Mouse (Mus musculus): ENCODE measurements at regions not wholly inside any gene's neighbourhood (a gene's known extent, or its start where the extent isn't known, plus 50 kb on each side); places are given as distances from the start of the nearest gene placed in this dataset.
"Not testable (repeated sequence)": the region's sequence is repeated elsewhere in the genome, so short reads cannot be mapped to it uniquely, and the experiment has no call there.

GRCm38 (mm10) chrX:75734628-75735302 is 140.2 kb downstream of the Pls3 start:
- DNase-seq (ENCODE audit: low spot score), result peak; percentile 69

GRCm38 (mm10) chrX:75733651-75734050 is 141.3 kb downstream of the Pls3 start:
- DNase-seq (ENCODE audit: low spot score), result not testable (repeated sequence)

- not testable (repeated sequence) for DNase-seq (ENCODE audit: low spot score)
These were observed 145.2 kb downstream of the Pls3 start for GRCm38 (mm10) chrX:75729791-75730190.

GRCm38 (mm10) chrX:75728507-75728906 is 146.5 kb downstream of the Pls3 start:
- no peak for DNase-seq (ENCODE audit: low spot score)

- not testable (repeated sequence) for DNase-seq (ENCODE audit: low spot score)
These were observed 145.5 kb upstream of the Rab39b start for GRCm38 (mm10) chrX:75723542-75723941.

- DNase-seq (ENCODE audit: low spot score), result no peak
These were observed 121.9 kb upstream of the Rab39b start for GRCm38 (mm10) chrX:75699949-75700348.

- not testable (repeated sequence) for DNase-seq (ENCODE audit: low spot score)
These were observed 97.2 kb upstream of the Rab39b start for GRCm38 (mm10) chrX:75675271-75675670.

- DNase-seq (ENCODE audit: low spot score), result peak; percentile 94
These were observed 96.1 kb upstream of the Rab39b start for GRCm38 (mm10) chrX:75673920-75674665.

GRCm38 (mm10) chrX:75673586-75673919 is 95.5 kb upstream of the Rab39b start:
- no peak for DNase-seq (ENCODE audit: low spot score)

GRCm38 (mm10) chrX:75672976-75673375 is 94.9 kb upstream of the Rab39b start:
- DNase-seq (ENCODE audit: low spot score), result no peak

- DNase-seq (ENCODE audit: low spot score), result no peak
These were observed 89.6 kb upstream of the Rab39b start for GRCm38 (mm10) chrX:75667636-75668035.

- DNase-seq (ENCODE audit: low spot score), result no peak
These were observed 65.4 kb upstream of the Rab39b start for GRCm38 (mm10) chrX:75643402-75643801.

Measured in c-Kit-positive CD71-positive TER-119-positive erythroid progenitor cells, embryonic 14.5 days (primary cell).